Mouse (Mus musculus) cerebellum, adult 2 months (tissue): ENCODE measurements around the gene Aldh1l1. TPM values are rescaled to one million over a fixed set of nuclear protein-coding genes. Genes with fewer than 3 reads are reported as not detected.

Experiments
- DNase-seq, 2 experiments: peaks; one replicate each; pipeline ENCODE4 v3.0.0; 2021
- H3K27ac ChIP-seq: fragments of 200-500 bp; 2 replicates; pipeline ENCODE4 v1.5.1; 2012; ENCODE audit warnings: low read length, control low read depth, inconsistent platforms; ENCODE audit not compliant: insufficient read depth
- H3K27me3 ChIP-seq: fragments of 200-500 bp; 2 replicates; pipeline ENCODE4 v1.6.1; 2012; ENCODE audit warnings: inconsistent platforms, mild to moderate bottlenecking, low read length, moderate library complexity; ENCODE audit not compliant: control insufficient read depth, insufficient read depth
- H3K4me1 ChIP-seq: fragments of 200-500 bp; 2 replicates; pipeline ENCODE4 v1.6.1; 2011; ENCODE audit warnings: low read length; ENCODE audit not compliant: control insufficient read depth, insufficient read depth
- H3K4me3 ChIP-seq: fragments of 200-500 bp; replicated peaks from 2 replicates; pipeline ENCODE3; 2011; ENCODE audit warnings: mild to moderate bottlenecking, low read depth, low read length, control low read depth; ENCODE audit not compliant: insufficient read depth
- CTCF ChIP-seq: fragments of 200-500 bp; IDR thresholded peaks from 2 replicates; pipeline ENCODE4 v1.5.1; 2011; ENCODE audit warnings: low read depth, mild to moderate bottlenecking, control low read depth, low read length, moderate library complexity, borderline replicate concordance; ENCODE audit not compliant: insufficient read depth
- POLR2A ChIP-seq: fragments of 200-500 bp; IDR thresholded peaks from 2 replicates; pipeline ENCODE4 v1.6.1; 2011; ENCODE audit warnings: low read length, control low read depth, borderline replicate concordance; ENCODE audit not compliant: insufficient read depth
- WGBS: fragments of 180-500 bp; shearing (Covaris S2); methylation state at CpG from one replicate; pipeline ENCODE4 v1.1.7; 2018; 5-methylcytosine and 5-hydroxymethylcytosine counted together
- polyA plus RNA-seq: library from polyadenylated mRNA; depleted of rRNA; stranded (reverse); fragments of >200 nt; gene quantifications from 2 replicates; pipeline ENCODE4 v1.2.3, GENCODE M21; 2012

Gene Aldh1l1
- polyA plus RNA-seq, 1 experiment, result 50.1 TPM

GRCm38 (mm10) chr6:90557829-90558693 is 71.8 kb downstream of the Aldh1l1 start:
- DNase-seq, result no peak
- Histone ChIP-seq H3K4me3 (no peak overlapping the region), H3K4me1 (no peaks in the 10 kb centered on the region), H3K27me3 (no peaks in the 10 kb centered on the region), H3K27ac (no peak overlapping the region)
- TF ChIP-seq CTCF (no peak), POLR2A (no peak)
- WGBS, result 82% methylated on average over 6 of the region's 6 CpGs

GRCm38 (mm10) chr6:90560390-90561058 is 74.3 kb downstream of the Aldh1l1 start:
- DNase-seq, result no peak
- no peak overlapping the region for H3K27ac ChIP-seq
- WGBS, result 92% methylated on average over 3 of the region's 3 CpGs

GRCm38 (mm10) chr6:90561234-90561781 is 75.1 kb downstream of the Aldh1l1 start:
- H3K27me3 ChIP-seq, result no peaks in the 10 kb centered on the region
- no peak for TF ChIP-seq POLR2A
- H3K4me3 ChIP-seq, result no peak overlapping the region
- DNase-seq, result no peak
- WGBS, result 26% methylated on average over 2 of the region's 2 CpGs
- no peak overlapping the region for H3K27ac ChIP-seq
- no peaks in the 10 kb centered on the region for H3K4me1 ChIP-seq

More at GRCm38 (mm10) chr6:90560390-90561058, 74.3 kb downstream of the Aldh1l1 start:
- H3K4me1 ChIP-seq, result no peaks in the 10 kb centered on the region
- H3K27me3 ChIP-seq, result no peaks in the 10 kb centered on the region
- TF ChIP-seq CTCF (no peak), POLR2A (no peak)
- H3K4me3 ChIP-seq, result no peak overlapping the region

- H3K27ac ChIP-seq, result no peak overlapping the region
- H3K4me1 ChIP-seq, result no peaks in the 10 kb centered on the region
- TF ChIP-seq CTCF, result no peak
- no peak for TF ChIP-seq POLR2A
- H3K4me3 ChIP-seq, result no peak overlapping the region
- no peaks in the 10 kb centered on the region for H3K27me3 ChIP-seq
- WGBS, result 78% methylated on average over 9 of the region's 9 CpGs
- DNase-seq, result no peak
Observed at GRCm38 (mm10) chr6:90564240-90564639, 78.0 kb downstream of the Aldh1l1 start.

- Histone ChIP-seq H3K4me1 (no peaks in the 10 kb centered on the region), H3K27me3 (no peaks in the 10 kb centered on the region), H3K27ac (no peak overlapping the region), H3K4me3 (no peak overlapping the region)
- 67% methylated on average over 13 of the region's 13 CpGs for WGBS
- TF ChIP-seq POLR2A, result no peak
- no peak for TF ChIP-seq CTCF
- DNase-seq, result no peak
Observed at GRCm38 (mm10) chr6:90565357-90566215, 79.4 kb downstream of the Aldh1l1 start.

GRCm38 (mm10) chr6:90567486-90567885 is 81.3 kb downstream of the Aldh1l1 start:
- no peaks in the 10 kb centered on the region for H3K4me1 ChIP-seq
- WGBS, result 96% methylated on average over 3 of the region's 3 CpGs
- no peaks in the 10 kb centered on the region for H3K27me3 ChIP-seq
- no peak for DNase-seq
- TF ChIP-seq POLR2A, result no peak
- TF ChIP-seq CTCF, result no peak
- H3K27ac ChIP-seq, result no peak overlapping the region
- H3K4me3 ChIP-seq, result no peak overlapping the region

GRCm38 (mm10) chr6:90567928-90568327 is 81.7 kb downstream of the Aldh1l1 start:
- DNase-seq, result no peak
- no peak overlapping the region for H3K27ac ChIP-seq
- no peaks in the 10 kb centered on the region for H3K4me1 ChIP-seq
- 80% methylated on average over 3 of the region's 3 CpGs for WGBS
- H3K4me3 ChIP-seq, result no peak overlapping the region
- H3K27me3 ChIP-seq, result no peaks in the 10 kb centered on the region
- no peak for TF ChIP-seq CTCF
- no peak for TF ChIP-seq POLR2A
